Mouse (Mus musculus) neural tube, postnatal 0 days (tissue): Measurements from ENCODE around the gene Slc35f6. TPM values are rescaled to one million over a fixed set of nuclear protein-coding genes. Genes with fewer than 3 reads are reported as not detected.

Source experiments
- microRNA-seq: library from miRNA; unstranded; fragments of <30 nt; microRNA quantifications from one replicate; pipeline ENCODE4, GENCODE M21; 2016
- polyA plus RNA-seq: library from polyadenylated mRNA; unstranded; fragments of >200 nt; fragmentation: Nextera tagmentation; extraction: Ambion mirVana; gene quantifications from 2 replicates; pipeline ENCODE4 v1.2.1, GENCODE M21; 2015

The Slc35f6 gene
- 36.6 and 37.3 TPM in 2 replicates for polyA plus RNA-seq

GRCm38 (mm10) chr5:30647815-30648560 lies at the start of gene Slc35f6:
Gene Slc35f6, plus strand, starts transcription at chr5:30647933.

GRCm38 (mm10) chr5:30666391-30667195 lies 18.9 kb downstream of the Slc35f6 start, which contains the start of gene Cenpa:
Gene Cenpa, plus strand, starts transcription at chr5:30666777.

Small RNA genes lying within 50 kb of the gene (microRNA-seq; reads per million reads assigned to microRNA genes)
- not detected for gene Mir5625

Other genes with a start within 250 kb of the Slc35f6 start
- 12.2 and 17.9 TPM in 2 replicates for gene Otof, start 186.0 kb upstream of the Slc35f6 start, polyA plus RNA-seq
- gene 1700001C02Rik, start 181.9 kb upstream of the Slc35f6 start, polyA plus RNA-seq = 1.4 and 1.8 TPM in 2 replicates
- gene Cib4, start 102.1 kb upstream of the Slc35f6 start, polyA plus RNA-seq = not detected in 2 replicates
- 19.6 and 23.5 TPM in 2 replicates for gene Kcnk3, start 59.8 kb upstream of the Slc35f6 start, polyA plus RNA-seq
- gene Cenpa, start 18.8 kb downstream of the Slc35f6 start, polyA plus RNA-seq = 25.1 and 28.3 TPM in 2 replicates
- gene Dpysl5, start 63.6 kb downstream of the Slc35f6 start, polyA plus RNA-seq = 85.5 and 121 TPM in 2 replicates
- 152 and 166 TPM in 2 replicates for gene Mapre3, start 166.7 kb downstream of the Slc35f6 start, polyA plus RNA-seq
- 60.2 and 65.9 TPM in 2 replicates for gene Tmem214, start 220.1 kb downstream of the Slc35f6 start, polyA plus RNA-seq
- gene Agbl5, start 240.8 kb downstream of the Slc35f6 start, polyA plus RNA-seq = 14.1 and 18.0 TPM in 2 replicates